Mouse (Mus musculus): ENCODE measurements around the gene Slc51b. TPM values are rescaled to one million over a fixed set of nuclear protein-coding genes. Genes with fewer than 3 reads are reported as not detected.

Gene Slc51b
- not detected for total RNA-seq (2022)

GRCm38 (mm10) chr9:65422760-65423501 is at the start of gene Slc51b:
TSS of gene Slc51b (minus strand) at chr9:65422955.
- no peak for DNase-seq (ENCODE audit: low spot score)

GRCm38 (mm10) chr9:65467686-65468085 is 44.9 kb upstream of the Slc51b start:
- DNase-seq (ENCODE audit: low spot score), result no peak

GRCm38 (mm10) chr9:65465241-65465640 is 42.5 kb upstream of the Slc51b start:
- no peak for DNase-seq (ENCODE audit: low spot score)

GRCm38 (mm10) chr9:65464161-65464560 is 41.4 kb upstream of the Slc51b start:
- DNase-seq (ENCODE audit: low spot score), result peak; percentile 22

GRCm38 (mm10) chr9:65462544-65462943 is 39.8 kb upstream of the Slc51b start:
- DNase-seq (ENCODE audit: low spot score), result no peak

GRCm38 (mm10) chr9:65460732-65461442 is 38.1 kb upstream of the Slc51b start, which contains the start of gene Spg21:
TSS of gene Spg21 (plus strand) at chr9:65460947.
- peak; percentile 94 for DNase-seq (ENCODE audit: low spot score)

- DNase-seq (ENCODE audit: low spot score), result no peak
These were observed 37.4 kb upstream of the Slc51b start for GRCm38 (mm10) chr9:65460198-65460597.

- DNase-seq (ENCODE audit: low spot score), result no peak
These were observed 36.2 kb upstream of the Slc51b start for GRCm38 (mm10) chr9:65458975-65459374.

GRCm38 (mm10) chr9:65447951-65448350 is 25.2 kb upstream of the Slc51b start:
- DNase-seq (ENCODE audit: low spot score), result no peak

GRCm38 (mm10) chr9:65444692-65445091 is 21.9 kb upstream of the Slc51b start:
- DNase-seq (ENCODE audit: low spot score), result no peak

- peak; percentile 91 for DNase-seq (ENCODE audit: low spot score)
These were observed 13.0 kb upstream of the Slc51b start, which contains the start of gene Mtfmt for GRCm38 (mm10) chr9:65435671-65436301. TSS of gene Mtfmt (plus strand) at chr9:65435782.

- no peak for DNase-seq (ENCODE audit: low spot score)
These were observed 12.5 kb upstream of the Slc51b start for GRCm38 (mm10) chr9:65435211-65435610.

- no peak for DNase-seq (ENCODE audit: low spot score)
These were observed 11.4 kb upstream of the Slc51b start for GRCm38 (mm10) chr9:65434140-65434539.

GRCm38 (mm10) chr9:65432236-65432635 is 9.5 kb upstream of the Slc51b start:
- DNase-seq (ENCODE audit: low spot score), result peak; percentile 83

- no peak for DNase-seq (ENCODE audit: low spot score)
These were observed 8.2 kb upstream of the Slc51b start for GRCm38 (mm10) chr9:65430921-65431320.

- DNase-seq (ENCODE audit: low spot score), result no peak
These were observed 7.6 kb upstream of the Slc51b start for GRCm38 (mm10) chr9:65430401-65430800.

GRCm38 (mm10) chr9:65428003-65428402 is 5.2 kb upstream of the Slc51b start:
- no peak for DNase-seq (ENCODE audit: low spot score)

GRCm38 (mm10) chr9:65427511-65427910 is 4.8 kb upstream of the Slc51b start:
- no peak for DNase-seq (ENCODE audit: low spot score)

- no peak for DNase-seq (ENCODE audit: low spot score)
These were observed 1.6 kb upstream of the Slc51b start for GRCm38 (mm10) chr9:65424393-65424792.

GRCm38 (mm10) chr9:65419633-65420032 is 3.1 kb downstream of the Slc51b start:
- no peak for DNase-seq (ENCODE audit: low spot score)

- no peak for DNase-seq (ENCODE audit: low spot score)
These were observed 5.0 kb downstream of the Slc51b start for GRCm38 (mm10) chr9:65417738-65418137.

- DNase-seq (ENCODE audit: low spot score), result no peak
These were observed 11.4 kb downstream of the Slc51b start for GRCm38 (mm10) chr9:65411326-65411725.
